Mouse (Mus musculus): ENCODE measurements around the gene Nsun5. TPM values are rescaled to one million over a fixed set of nuclear protein-coding genes. Genes with fewer than 3 reads are reported as not detected.
"Not testable (repeated sequence)": the region's sequence is repeated elsewhere in the genome, so short reads cannot be mapped to it uniquely, and the experiment has no call there.

The Nsun5 gene
- polyA plus RNA-seq, 1 experiment from 2014 or later = 10.0 TPM

DNA sequence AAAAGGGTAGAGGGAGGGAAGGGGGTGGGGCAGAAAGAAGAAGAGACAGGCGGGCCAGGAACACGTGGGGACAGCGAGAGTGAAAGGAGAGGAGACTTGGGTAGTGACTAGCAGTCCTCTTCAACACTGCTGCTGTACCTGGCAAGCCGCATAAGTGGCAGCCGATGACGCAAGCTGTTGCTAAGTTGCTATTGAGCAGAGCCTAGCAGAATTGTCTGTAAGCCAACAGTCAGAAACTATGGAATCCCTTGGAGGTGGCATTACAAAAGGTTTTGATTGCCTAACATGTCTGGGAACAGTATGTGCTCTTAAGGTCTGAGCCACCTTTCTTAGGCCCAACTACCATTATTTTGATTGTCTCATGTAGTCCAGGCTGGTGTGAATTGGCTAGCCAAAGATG is 1.4 kb upstream of the Nsun5 start:
- Histone ChIP-seq H3K27me3 (ENCODE audit: insufficient read depth, low read length) (no peaks in the 10 kb centered on the region), H3K4me2 (ENCODE audit: low read depth, low read length) (no peak overlapping the region), H3K9me3 (ENCODE audit: low read length) (no peaks in the 10 kb centered on the region), H3K4me3 (ENCODE audit: low read depth, low read length) (no peak overlapping the region), H3K27ac (ENCODE audit: low read depth) (no peak overlapping the region), H3K36me3 (replicated peaks; ENCODE audit: insufficient read depth, low read length) (peaks cover 2% of the 10 kb centered on the region), H3K9ac (replicated peaks) (no peak overlapping the region), H3K4me1 (ENCODE audit: insufficient read depth) (peaks cover 12% of the 10 kb centered on the region)
- TF ChIP-seq EP300 (IDR thresholded peaks at IDR 0.05; ENCODE audit: low read depth) (no peak), CTCF (IDR thresholded peaks at IDR 0.05; ENCODE audit: low read depth) (no peak)
- DNase-seq (no peak), ATAC-seq (no peak)
- 78% methylated on average over 6 of the region's 6 CpGs for WGBS (ENCODE audit: insufficient replicate concordance)

DNA sequence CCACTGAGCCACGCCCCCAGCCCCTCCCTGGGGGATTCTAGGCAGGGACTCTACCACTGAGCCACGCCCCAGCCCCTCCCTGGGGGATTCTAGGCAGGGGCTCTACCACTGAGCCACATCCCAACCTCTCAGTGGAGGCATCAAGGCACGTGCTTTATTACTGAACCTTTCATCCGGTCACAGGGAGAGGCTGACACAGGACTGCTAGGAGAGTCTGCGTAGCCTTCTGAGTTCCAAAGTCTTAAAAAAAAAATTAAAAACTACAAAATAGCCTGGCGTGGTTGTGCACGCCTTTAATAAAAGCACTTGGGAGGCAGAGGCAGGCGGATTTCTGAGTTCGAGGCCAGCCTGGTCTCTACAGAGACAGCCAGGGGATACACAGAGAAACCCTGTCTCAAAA is 557 bp upstream of the Nsun5 start:
- Histone ChIP-seq H3K36me3 (replicated peaks; ENCODE audit: insufficient read depth, low read length) (peaks cover 10% of the 10 kb centered on the region), H3K9ac (replicated peaks) (peak overlapping the region; percentile 92), H3K4me1 (ENCODE audit: insufficient read depth) (peaks cover 12% of the 10 kb centered on the region), H3K4me2 (ENCODE audit: low read depth, low read length) (peak overlapping the region; percentile 98), H3K4me3 (ENCODE audit: low read depth, low read length) (peak overlapping the region; percentile 90), H3K27ac (ENCODE audit: low read depth) (0 out of 2 replicates have a peak overlapping the region, but pooled peaks have one; percentile 85)
- not testable (repeated sequence) for ATAC-seq; H3K9me3 ChIP-seq (ENCODE audit: low read length); H3K27me3 ChIP-seq (ENCODE audit: insufficient read depth, low read length); DNase-seq
- WGBS (ENCODE audit: insufficient replicate concordance) = 55% methylated on average over 9 of the region's 9 CpGs

DNA sequence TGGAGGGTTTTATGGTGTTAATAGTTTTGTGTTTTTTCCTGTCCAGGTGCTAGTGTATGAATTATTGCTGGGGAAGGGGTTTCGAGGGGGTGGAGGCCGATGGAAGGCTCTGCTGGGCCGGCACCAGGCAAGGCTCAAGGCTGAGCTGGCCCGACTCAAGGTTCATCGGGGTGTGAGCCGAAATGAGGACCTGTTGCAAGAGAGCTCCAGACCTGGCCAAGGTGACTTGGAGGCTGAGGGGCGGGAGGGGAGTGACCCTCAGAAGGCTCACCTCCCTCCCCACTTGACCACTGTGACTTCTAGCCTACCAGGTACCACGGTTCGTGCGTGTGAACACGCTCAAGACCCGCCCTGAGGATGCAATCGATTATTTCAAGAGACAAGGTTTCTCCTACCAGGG is 1.4 kb downstream of the Nsun5 start:
- TF ChIP-seq EP300 (IDR thresholded peaks at IDR 0.05; ENCODE audit: low read depth) (no peak), CTCF (IDR thresholded peaks at IDR 0.05; ENCODE audit: low read depth) (no peak)
- ATAC-seq (no peak), DNase-seq (no peak)
- H3K9me3 ChIP-seq (ENCODE audit: low read length) = no peaks in the 10 kb centered on the region
- no peaks in the 10 kb centered on the region for H3K27me3 ChIP-seq (ENCODE audit: insufficient read depth, low read length)
- H3K27ac ChIP-seq (ENCODE audit: low read depth) = no peak overlapping the region
- peaks cover 28% of the 10 kb centered on the region for H3K36me3 ChIP-seq (replicated peaks; ENCODE audit: insufficient read depth, low read length)
- no peak overlapping the region for H3K4me3 ChIP-seq (ENCODE audit: low read depth, low read length)
- 90% methylated on average over 13 of the region's 13 CpGs for WGBS (ENCODE audit: insufficient replicate concordance)
- no peak overlapping the region for H3K4me2 ChIP-seq (ENCODE audit: low read depth, low read length)
- peaks cover 12% of the 10 kb centered on the region for H3K4me1 ChIP-seq (ENCODE audit: insufficient read depth)
- H3K9ac ChIP-seq (replicated peaks) = no peak overlapping the region

DNA sequence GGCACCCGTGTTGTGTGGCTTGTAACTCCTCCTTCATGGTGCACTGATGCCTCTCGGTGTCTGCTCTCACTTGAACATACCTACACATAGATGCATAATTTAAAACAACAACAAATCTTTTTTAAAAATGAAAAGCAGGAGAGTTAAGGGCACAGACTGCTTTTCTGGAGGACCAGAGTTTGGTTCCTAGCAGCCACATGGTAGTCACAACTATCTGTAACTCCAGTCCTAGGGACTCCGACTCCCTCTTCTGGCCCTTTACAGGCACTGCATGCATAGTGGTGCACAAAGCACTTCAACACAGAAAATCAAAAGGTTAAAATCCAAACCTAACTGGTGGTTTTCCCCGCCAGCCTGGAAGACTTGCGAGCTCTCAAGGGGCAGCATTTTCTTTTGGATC is 3.8 kb downstream of the Nsun5 start:
- Histone ChIP-seq H3K4me2 (ENCODE audit: low read depth, low read length) (no peak overlapping the region), H3K9me3 (ENCODE audit: low read length) (no peaks in the 10 kb centered on the region), H3K4me3 (ENCODE audit: low read depth, low read length) (no peak overlapping the region), H3K27ac (ENCODE audit: low read depth) (no peak overlapping the region), H3K27me3 (ENCODE audit: insufficient read depth, low read length) (no peaks in the 10 kb centered on the region), H3K9ac (replicated peaks) (no peak overlapping the region), H3K36me3 (replicated peaks; ENCODE audit: insufficient read depth, low read length) (peaks cover 44% of the 10 kb centered on the region), H3K4me1 (ENCODE audit: insufficient read depth) (peaks cover 12% of the 10 kb centered on the region)
- 91% methylated on average over 5 of the region's 5 CpGs for WGBS (ENCODE audit: insufficient replicate concordance)
- TF ChIP-seq CTCF (IDR thresholded peaks at IDR 0.05; ENCODE audit: low read depth) = 0 out of 2 replicates have a peak, but pooled peaks have one; percentile 24
- no peak for TF ChIP-seq EP300 (IDR thresholded peaks at IDR 0.05; ENCODE audit: low read depth)
- ATAC-seq = no peak
- no peak for DNase-seq

DNA sequence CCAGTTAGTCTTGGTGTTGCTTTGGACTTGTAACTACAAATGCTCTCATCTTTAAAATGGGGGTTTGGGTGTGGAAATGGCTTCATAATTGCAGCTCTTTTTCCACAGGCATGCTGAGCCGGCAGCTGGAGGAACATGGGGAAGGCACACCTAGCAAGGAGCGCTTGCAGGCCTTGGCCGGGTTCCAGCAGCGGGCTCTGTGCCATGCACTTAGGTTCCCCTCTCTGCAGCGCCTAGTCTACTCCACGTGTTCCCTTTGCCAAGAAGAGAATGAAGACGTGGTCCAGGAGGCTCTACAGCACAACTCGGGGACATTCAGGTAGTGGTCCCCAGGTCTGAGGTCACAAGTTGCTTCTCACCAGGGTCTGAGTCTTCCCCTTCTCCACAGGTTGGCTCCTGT is 5.4 kb downstream of the Nsun5 start:
- TF ChIP-seq EP300 (IDR thresholded peaks at IDR 0.05; ENCODE audit: low read depth) (no peak), CTCF (IDR thresholded peaks at IDR 0.05; ENCODE audit: low read depth) (no peak)
- no peak overlapping the region for H3K9ac ChIP-seq (replicated peaks)
- no peak overlapping the region for H3K27ac ChIP-seq (ENCODE audit: low read depth)
- 82% methylated on average over 8 of the region's 8 CpGs for WGBS (ENCODE audit: insufficient replicate concordance)
- H3K4me3 ChIP-seq (ENCODE audit: low read depth, low read length) = no peak overlapping the region
- peaks cover 59% of the 10 kb centered on the region for H3K36me3 ChIP-seq (replicated peaks; ENCODE audit: insufficient read depth, low read length)
- no peak overlapping the region for H3K4me2 ChIP-seq (ENCODE audit: low read depth, low read length)
- DNase-seq = no peak
- H3K4me1 ChIP-seq (ENCODE audit: insufficient read depth) = peaks cover 7% of the 10 kb centered on the region
- no peaks in the 10 kb centered on the region for H3K9me3 ChIP-seq (ENCODE audit: low read length)
- ATAC-seq = no peak
- no peaks in the 10 kb centered on the region for H3K27me3 ChIP-seq (ENCODE audit: insufficient read depth, low read length)

DNA sequence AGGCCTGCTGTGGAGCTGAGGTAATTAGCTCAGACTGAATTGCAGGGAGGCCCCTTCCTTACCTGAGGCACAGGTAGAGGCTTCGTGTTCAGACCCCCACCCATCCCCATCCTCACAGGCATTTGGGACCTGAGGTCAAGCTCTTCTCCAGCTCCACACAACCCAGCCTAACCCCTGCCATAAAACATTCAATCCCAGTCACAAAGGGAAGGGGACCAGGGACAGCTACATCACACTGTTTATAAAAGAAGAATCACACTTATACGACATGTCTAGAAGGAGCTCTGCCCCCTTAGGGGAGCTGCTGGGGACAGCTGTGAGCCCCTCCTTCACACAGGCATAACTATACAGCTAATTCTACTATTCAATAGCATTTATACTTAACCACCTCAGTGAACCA is 6.6 kb downstream of the Nsun5 start:
- H3K4me1 ChIP-seq (ENCODE audit: insufficient read depth) = no peaks in the 10 kb centered on the region
- ATAC-seq (no peak), DNase-seq (no peak)
- H3K27ac ChIP-seq (ENCODE audit: low read depth) = no peak overlapping the region
- WGBS (ENCODE audit: insufficient replicate concordance) = 75% methylated on average over 2 of the region's 2 CpGs
- no peaks in the 10 kb centered on the region for H3K27me3 ChIP-seq (ENCODE audit: insufficient read depth, low read length)
- H3K4me2 ChIP-seq (ENCODE audit: low read depth, low read length) = no peak overlapping the region
- H3K4me3 ChIP-seq (ENCODE audit: low read depth, low read length) = no peak overlapping the region
- H3K9me3 ChIP-seq (ENCODE audit: low read length) = no peaks in the 10 kb centered on the region
- H3K9ac ChIP-seq (replicated peaks) = no peak overlapping the region
- TF ChIP-seq CTCF (IDR thresholded peaks at IDR 0.05; ENCODE audit: low read depth) (no peak), EP300 (IDR thresholded peaks at IDR 0.05; ENCODE audit: low read depth) (no peak)
- H3K36me3 ChIP-seq (replicated peaks; ENCODE audit: insufficient read depth, low read length) = peaks cover 70% of the 10 kb centered on the region

DNA sequence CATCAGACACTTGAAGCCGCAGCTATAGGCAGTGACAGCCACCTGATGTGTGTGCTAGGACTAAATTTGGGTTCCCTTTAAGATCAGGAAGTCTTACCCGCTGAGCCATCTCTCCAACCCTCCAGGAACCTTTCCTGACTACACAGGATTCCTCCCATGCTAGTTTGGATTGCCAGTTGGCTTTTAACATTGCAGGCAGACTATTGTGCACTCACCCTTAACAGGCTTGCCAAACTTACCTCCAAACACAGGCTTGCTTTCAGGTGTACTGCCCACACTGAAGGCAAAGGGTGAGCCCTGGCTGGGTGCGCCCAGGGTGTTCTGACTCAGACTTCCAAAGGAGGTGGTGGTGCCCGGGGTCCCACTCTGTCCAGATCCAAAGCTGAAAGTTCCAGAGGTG is 10.9 kb downstream of the Nsun5 start:
- H3K27me3 ChIP-seq (ENCODE audit: insufficient read depth, low read length) = no peaks in the 10 kb centered on the region
- H3K36me3 ChIP-seq (replicated peaks; ENCODE audit: insufficient read depth, low read length) = peaks cover 88% of the 10 kb centered on the region
- no peak overlapping the region for H3K4me3 ChIP-seq (ENCODE audit: low read depth, low read length)
- ATAC-seq (no peak), DNase-seq (no peak)
- TF ChIP-seq CTCF (IDR thresholded peaks at IDR 0.05; ENCODE audit: low read depth) = no peak
- TF ChIP-seq EP300 (IDR thresholded peaks at IDR 0.05; ENCODE audit: low read depth) = no peak
- no peaks in the 10 kb centered on the region for H3K4me1 ChIP-seq (ENCODE audit: insufficient read depth)
- H3K27ac ChIP-seq (ENCODE audit: low read depth) = no peak overlapping the region
- H3K9me3 ChIP-seq (ENCODE audit: low read length) = no peaks in the 10 kb centered on the region
- 88% methylated on average over 4 of the region's 4 CpGs for WGBS (ENCODE audit: insufficient replicate concordance)
- no peak overlapping the region for H3K4me2 ChIP-seq (ENCODE audit: low read depth, low read length)
- H3K9ac ChIP-seq (replicated peaks) = no peak overlapping the region

Measured in liver, postnatal 0 days (tissue).